Comparison of ENCODE assay signal across 8 mouse cellular contexts in the genomic region with DNA sequence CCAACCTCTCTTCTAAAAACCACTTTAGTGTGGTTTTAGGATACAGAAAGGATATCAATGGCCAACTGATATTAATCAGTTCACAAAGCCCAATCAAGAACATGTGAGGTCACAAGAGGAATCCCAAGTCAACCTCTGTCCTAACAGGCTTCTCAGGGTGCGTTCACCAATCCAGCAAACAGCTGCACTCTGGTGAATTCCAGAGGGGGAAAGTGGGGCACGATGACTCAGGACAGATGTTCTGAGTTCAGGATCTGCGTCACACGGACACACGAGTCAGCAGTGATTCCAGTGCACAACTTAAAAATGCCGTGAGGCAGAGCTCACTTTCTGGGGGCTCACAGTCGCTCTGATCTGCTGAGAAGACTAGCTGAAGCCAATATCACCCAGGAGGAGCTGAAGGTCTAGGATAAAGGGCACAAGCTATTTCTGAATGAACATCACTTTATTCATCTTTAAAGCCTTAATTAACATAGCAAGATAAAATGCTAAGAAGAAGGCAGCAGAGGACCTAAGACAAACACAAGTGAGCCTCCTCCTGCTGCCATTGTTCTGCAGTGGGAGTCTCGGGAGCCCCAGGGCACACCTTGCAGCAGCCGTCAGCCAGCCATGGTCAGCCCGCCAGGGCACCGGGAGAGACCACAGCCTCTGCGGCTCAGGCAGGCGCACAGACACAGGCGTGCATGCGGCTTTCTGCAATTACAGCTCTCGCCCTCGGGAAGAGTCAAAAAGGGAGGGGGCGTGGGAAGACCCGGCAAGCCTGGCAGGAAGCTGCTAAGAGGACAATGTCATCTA. TPM values are rescaled to one million over a fixed set of nuclear protein-coding genes. Genes with fewer than 3 reads are reported as not detected.
DNase-seq lines count a peak whose midpoint lies in the region; ATAC-seq lines count a peak whose summit lies in the region.

No protein-coding gene starts in this region.

- H3K36me3 ChIP-seq in embryonic facial prominence, embryonic 11.5 days (replicated peaks; ENCODE audit: control insufficient read depth, insufficient read depth, low read depth, low read length) = no peaks in the 10 kb centered on the region
- no peaks in the 10 kb centered on the region for H3K36me3 ChIP-seq in hindbrain, embryonic 16.5 days (ENCODE audit: control insufficient read depth, insufficient read depth, low read length)
- no peaks in the 10 kb centered on the region for H3K36me3 ChIP-seq in stomach, embryonic 14.5 days (ENCODE audit: control insufficient read depth, insufficient read depth, low read length)

- no peaks in the 10 kb centered on the region for H3K4me1 ChIP-seq in embryonic facial prominence, embryonic 11.5 days (ENCODE audit: control insufficient read depth, insufficient read depth, low read length)
- peaks cover 5% of the 10 kb centered on the region for H3K4me1 ChIP-seq in hindbrain, embryonic 16.5 days (ENCODE audit: control insufficient read depth, insufficient read depth, low read depth, low read length)
- no peaks in the 10 kb centered on the region for H3K4me1 ChIP-seq in stomach, embryonic 14.5 days (ENCODE audit: control insufficient read depth, insufficient read depth, low read length)

- peak overlapping the region; percentile 44 for H3K9ac ChIP-seq in embryonic facial prominence, embryonic 11.5 days (replicated peaks; ENCODE audit: low read length)
- peak overlapping the region; percentile 82 for H3K9ac ChIP-seq in hindbrain, embryonic 16.5 days (ENCODE audit: low read depth, low read length)
- H3K9ac ChIP-seq in stomach, embryonic 14.5 days (replicated peaks; ENCODE audit: low read depth, low read length) = no peak overlapping the region; the same call in 1 of the 2 replicates

- WGBS in embryonic facial prominence, embryonic 11.5 days = 12% methylated on average over 19 of the region's 19 CpGs
- 12% methylated on average over 19 of the region's 19 CpGs for WGBS in hindbrain, embryonic 16.5 days
- 20% methylated on average over 19 of the region's 19 CpGs for WGBS in stomach, embryonic 14.5 days

- H3K9me3 ChIP-seq in embryonic facial prominence, embryonic 11.5 days (replicated peaks; ENCODE audit: control insufficient read depth, low read length) = no peaks in the 10 kb centered on the region
- H3K9me3 ChIP-seq in hindbrain, embryonic 16.5 days (ENCODE audit: control insufficient read depth, low read length) = no peaks in the 10 kb centered on the region
- H3K9me3 ChIP-seq in stomach, embryonic 14.5 days (ENCODE audit: control insufficient read depth, low read depth, low read length) = no peaks in the 10 kb centered on the region

- no peaks in the 10 kb centered on the region for H3K27me3 ChIP-seq in embryonic facial prominence, embryonic 11.5 days (ENCODE audit: control insufficient read depth, insufficient read depth, low read length)
- no peaks in the 10 kb centered on the region for H3K27me3 ChIP-seq in hindbrain, embryonic 16.5 days (replicated peaks; ENCODE audit: control insufficient read depth, insufficient read depth, low read length)
- H3K27me3 ChIP-seq in stomach, embryonic 14.5 days (ENCODE audit: control insufficient read depth, insufficient read depth, low read length) = no peaks in the 10 kb centered on the region

- H3K4me2 ChIP-seq in embryonic facial prominence, embryonic 11.5 days (ENCODE audit: low read depth, low read length) = peak overlapping the region; percentile 50
- peak overlapping the region; percentile 84 for H3K4me2 ChIP-seq in hindbrain, embryonic 16.5 days (ENCODE audit: low read length)
- H3K4me2 ChIP-seq in stomach, embryonic 14.5 days (replicated peaks; ENCODE audit: low read depth, low read length) = peak overlapping the region; percentile 71

- H3K27ac ChIP-seq in embryonic facial prominence, embryonic 11.5 days (replicated peaks; ENCODE audit: low read depth, low read length) = no peak overlapping the region
- peak overlapping the region; percentile 83 for H3K27ac ChIP-seq in hindbrain, embryonic 16.5 days (ENCODE audit: low read depth, low read length)
- no peak overlapping the region for H3K27ac ChIP-seq in stomach, embryonic 14.5 days (ENCODE audit: low read length)

- ATAC-seq in embryonic facial prominence, embryonic 11.5 days (replicated peaks; ENCODE audit: insufficient number of reproducible peaks, low FRiP score, low TSS enrichment, low read depth) = 0 out of 2 replicates have a peak, but pooled peaks have one; percentile 62
- peak; percentile 83 for ATAC-seq in hindbrain, embryonic 16.5 days
- peak; percentile 48 for ATAC-seq in megakaryocyte progenitor cell, adult 5-6 weeks (replicated peaks; ENCODE audit: poor library complexity)
- no peak for ATAC-seq in stomach, embryonic 14.5 days (ENCODE audit: insufficient number of reproducible peaks, insufficient read depth, low FRiP score, low read depth)

- peak; percentile 28 for DNase-seq in gastrocnemius, postnatal 10 days
- no peak for DNase-seq in gastrocnemius, postnatal 25 days
- peak; percentile 68 for DNase-seq in MN1 (ENCODE audit: low spot score)
- peak; percentile 67 for DNase-seq in embryonic facial prominence, embryonic 11.5 days (ENCODE audit: low spot score)
- no peak for DNase-seq in spleen, adult 18-20 months

- H3K4me3 ChIP-seq in embryonic facial prominence, embryonic 11.5 days (ENCODE audit: low read depth, low read length) = peak overlapping the region; percentile 29
- H3K4me3 ChIP-seq in hindbrain, embryonic 16.5 days (ENCODE audit: low read length) = peak overlapping the region; percentile 65
- H3K4me3 ChIP-seq in stomach, embryonic 14.5 days (ENCODE audit: low read depth, low read length) = peak overlapping the region; percentile 25

RNA-seq across cellular contexts. Expression of gene Ttc39b, which starts 39.9 kb away (rescaled TPM):
- 10 to 100 TPM in 1 of 2 experiments, 1 to 10 TPM in 1; 7.3 to 10.5 TPM for total RNA-seq in gastrocnemius, postnatal 10 days (2021)
- total RNA-seq in gastrocnemius, postnatal 25 days (2021) = 1 to 10 TPM; 3.7 to 5.8 TPM
- 3.1 and 6.0 TPM in 2 replicates for polyA plus RNA-seq in embryonic facial prominence, embryonic 11.5 days (2014; fragmentation: Nextera tagmentation; extraction: Ambion mirVana)
- 6.2 and 6.4 TPM in 2 replicates for polyA plus RNA-seq in hindbrain, embryonic 16.5 days (2015; fragmentation: Nextera tagmentation; extraction: Ambion mirVana)
- total RNA-seq in megakaryocyte progenitor cell, adult 5-6 weeks (2015) = 1.9 and 2.9 TPM in 2 replicates
- total RNA-seq in megakaryocyte progenitor cell, adult 5-6 weeks (2017) = 1.00 and 3.3 TPM in 2 replicates
- polyA plus RNA-seq in stomach, embryonic 14.5 days (2014; fragmentation: Nextera tagmentation; extraction: Ambion mirVana) = 3.1 and 3.3 TPM in 2 replicates

Comparison
In these comparisons a context has a peak if more than half of its experiments do, and no peak if none do; other contexts are left out.
1. DNase-seq: peak in gastrocnemius, postnatal 10 days (single experiment), MN1 (single experiment) and embryonic facial prominence, embryonic 11.5 days (single experiment); none in gastrocnemius, postnatal 25 days (single experiment) and spleen, adult 18-20 months (0 of 2).
2. Peak in every context shown above with its lines, with median percentiles within 50 percentile points of each other: H3K4me2 ChIP-seq and H3K4me3 ChIP-seq.